Mouse (Mus musculus) limb, embryonic 11.5 days (tissue): Measurements from ENCODE around the gene Plpp1. TPM values are rescaled to one million over a fixed set of nuclear protein-coding genes. Genes with fewer than 3 reads are reported as not detected.

Experiments
- ATAC-seq: fragments of 200-750 bp; cut with Nextera tagmentation; 2 replicates; pipeline ENCODE4 v1.8.0; 2017; ENCODE audit warnings: low read depth; ENCODE audit not compliant: insufficient number of reproducible peaks, low FRiP score, low TSS enrichment
- DNase-seq: peaks from one replicate; pipeline ENCODE4 v3.0.0-alpha.2; 2015; ENCODE audit warnings: low spot score
- H3K27ac ChIP-seq: fragments of 300-500 bp; sonication (generic); replicated peaks from 2 replicates; pipeline ENCODE4 v1.5.1; 2014; ENCODE audit warnings: low read depth, mild to moderate bottlenecking, low read length
- H3K27me3 ChIP-seq: fragments of 300-500 bp; sonication (generic); 2 replicates; pipeline ENCODE4 v1.6.1; 2014; ENCODE audit warnings: mild to moderate bottlenecking, low read length, mixed read lengths; ENCODE audit not compliant: control insufficient read depth, insufficient read depth
- H3K36me3 ChIP-seq: fragments of 300-500 bp; sonication (generic); 2 replicates; pipeline ENCODE4 v1.6.1; 2014; ENCODE audit warnings: mild to moderate bottlenecking, low read length, moderate library complexity, mixed read lengths; ENCODE audit not compliant: control insufficient read depth, insufficient read depth
- H3K4me1 ChIP-seq: fragments of 300-500 bp; sonication (generic); 2 replicates; pipeline ENCODE4 v1.6.1; 2014; ENCODE audit warnings: low read length, mixed read lengths; ENCODE audit not compliant: control insufficient read depth, insufficient read depth
- H3K4me2 ChIP-seq: fragments of 300-500 bp; sonication (generic); 2 replicates; pipeline ENCODE4 v1.6.1; 2014; ENCODE audit warnings: low read depth, mild to moderate bottlenecking, moderate library complexity; ENCODE audit not compliant: severe bottlenecking
- H3K4me3 ChIP-seq: fragments of 300-500 bp; sonication (generic); 2 replicates; pipeline ENCODE4 v1.5.1; 2014; ENCODE audit warnings: low read depth, low read length
- H3K9ac ChIP-seq: fragments of 300-500 bp; sonication (generic); 2 replicates; pipeline ENCODE4 v1.6.1; 2014; ENCODE audit warnings: mild to moderate bottlenecking, low read length
- H3K9me3 ChIP-seq: fragments of 300-500 bp; sonication (generic); 2 replicates; pipeline ENCODE4 v1.6.1; 2016; ENCODE audit warnings: low read length; ENCODE audit not compliant: control insufficient read depth
- WGBS: fragments of 180-500 bp; shearing (Covaris S2); extraction: QIAGEN DNeasy Blood & Tissue Kit; methylation state at CpG from one replicate; pipeline ENCODE4 v1.1.7; 2014; 5-methylcytosine and 5-hydroxymethylcytosine counted together
- polyA plus RNA-seq: library from polyadenylated mRNA; unstranded; fragments of >200 nt; fragmentation: Nextera tagmentation; extraction: Ambion mirVana; gene quantifications from 2 replicates; pipeline ENCODE4 v1.2.1, GENCODE M21; 2014

Gene Plpp1
- polyA plus RNA-seq, 1 experiment from 2014 or later: 22.4 TPM

DNA sequence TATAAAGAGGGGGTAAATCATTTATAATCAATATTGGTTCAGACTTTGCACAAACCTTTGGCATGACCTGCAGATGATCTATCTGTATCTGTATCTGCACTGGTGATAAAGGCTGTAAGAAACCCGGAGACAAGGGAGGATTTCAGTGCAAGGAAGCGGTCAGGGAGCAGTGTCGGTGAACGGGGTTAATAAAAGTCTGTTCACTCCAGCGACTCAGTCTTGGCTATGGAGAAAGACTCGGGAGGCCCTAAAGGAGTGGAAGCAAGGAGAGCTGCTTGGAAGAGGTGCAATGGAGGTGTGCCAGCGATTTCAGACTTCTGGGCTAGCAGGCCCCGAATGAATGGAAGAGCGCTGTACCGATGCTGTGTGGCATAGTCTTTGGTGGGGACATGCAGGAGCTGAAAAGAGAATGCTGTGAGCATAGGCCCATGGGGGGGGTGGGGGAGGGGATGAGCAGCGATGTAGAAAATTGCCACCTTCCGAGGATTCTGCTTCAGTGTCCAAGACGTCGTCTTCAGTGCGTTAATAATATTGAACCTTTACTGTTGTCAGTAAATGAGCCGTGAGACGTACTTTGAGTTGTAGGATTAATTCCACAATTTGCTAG is 53.2 kb downstream of the Plpp1 start:
- H3K9me3 ChIP-seq: no peaks in the 10 kb centered on the region
- no peak overlapping the region for H3K4me2 ChIP-seq
- H3K36me3 ChIP-seq: no peaks in the 10 kb centered on the region; the same call in 1 of the 2 replicates
- no peak for ATAC-seq
- 85% methylated on average over 17 of the region's 17 CpGs for WGBS
- DNase-seq: no peak
- no peaks in the 10 kb centered on the region for H3K27me3 ChIP-seq
- H3K27ac ChIP-seq: no peak overlapping the region
- H3K4me3 ChIP-seq: no peak overlapping the region
- H3K9ac ChIP-seq: no peak overlapping the region
- no peaks in the 10 kb centered on the region for H3K4me1 ChIP-seq

GRCm38 (mm10) chr13:112854402-112854801 is 53.8 kb downstream of the Plpp1 start:
- no peaks in the 10 kb centered on the region for H3K27me3 ChIP-seq
- 81% methylated on average over 6 of the region's 6 CpGs for WGBS
- H3K9ac ChIP-seq: no peak overlapping the region
- H3K4me3 ChIP-seq: no peak overlapping the region
- DNase-seq: no peak
- ATAC-seq: no peak
- H3K36me3 ChIP-seq: no peaks in the 10 kb centered on the region; the same call in 1 of the 2 replicates
- no peak overlapping the region for H3K4me2 ChIP-seq
- no peak overlapping the region for H3K27ac ChIP-seq
- H3K4me1 ChIP-seq: no peaks in the 10 kb centered on the region
- no peaks in the 10 kb centered on the region for H3K9me3 ChIP-seq

DNA sequence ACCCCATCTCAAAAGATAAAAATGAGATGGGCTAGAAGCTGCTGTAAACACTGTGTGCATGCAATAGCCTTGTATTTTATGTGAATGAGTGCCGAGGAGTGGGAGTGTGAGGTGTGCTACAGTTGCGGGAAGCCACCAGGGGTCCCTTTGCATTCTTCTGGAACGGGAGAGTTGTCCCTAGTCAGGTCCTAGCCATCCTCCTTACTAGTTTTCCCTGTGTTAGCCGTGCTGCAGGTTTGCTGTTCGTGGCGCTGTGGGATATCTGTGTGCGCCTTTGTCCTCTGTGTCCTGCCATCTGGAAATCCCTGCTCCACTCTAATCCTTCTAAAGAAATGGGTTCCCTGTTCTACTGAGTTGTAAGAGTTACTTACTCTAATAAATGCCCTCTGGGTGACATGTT is 57.3 kb downstream of the Plpp1 start:
- Histone ChIP-seq H3K9me3 (no peaks in the 10 kb centered on the region), H3K36me3 (no peaks in the 10 kb centered on the region; the same call in 1 of the 2 replicates), H3K4me1 (no peaks in the 10 kb centered on the region), H3K27ac (no peak overlapping the region), H3K4me3 (no peak overlapping the region), H3K4me2 (no peak overlapping the region), H3K9ac (no peak overlapping the region), H3K27me3 (no peaks in the 10 kb centered on the region)
- DNase-seq (no peak), ATAC-seq (no peak)
- 90% methylated on average over 7 of the region's 7 CpGs for WGBS

DNA sequence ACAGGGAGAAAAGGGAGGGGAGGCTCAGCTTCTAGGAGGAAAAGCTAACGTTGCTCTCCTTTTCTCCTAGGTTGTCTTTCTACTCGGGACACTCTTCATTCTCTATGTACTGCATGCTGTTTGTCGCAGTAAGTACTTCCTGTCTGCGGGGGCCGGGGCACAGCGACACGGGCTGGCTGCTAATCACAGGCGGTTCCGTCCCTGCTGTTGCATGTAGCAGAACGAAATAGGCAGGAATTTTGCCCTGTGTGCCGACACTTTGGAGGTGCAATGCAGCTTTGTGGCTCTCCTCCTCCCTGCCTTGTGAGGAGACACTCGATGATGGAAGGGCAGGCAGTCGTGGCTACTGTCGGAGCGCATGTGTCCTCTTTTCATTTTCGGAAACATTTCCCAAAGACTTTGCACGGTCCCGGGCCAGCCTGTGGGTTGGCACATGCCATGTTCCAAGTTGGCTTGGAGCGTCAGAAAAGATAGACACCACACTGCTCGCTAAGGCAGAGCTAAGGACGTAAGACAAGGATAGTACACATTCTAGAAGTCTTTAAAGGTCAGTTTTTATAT is 59.1 kb downstream of the Plpp1 start:
- H3K9ac ChIP-seq: no peak overlapping the region
- H3K4me3 ChIP-seq: no peak overlapping the region
- no peaks in the 10 kb centered on the region for H3K9me3 ChIP-seq
- peaks cover 2% of the 10 kb centered on the region for H3K36me3 ChIP-seq
- no peak for DNase-seq
- no peaks in the 10 kb centered on the region for H3K4me1 ChIP-seq
- no peaks in the 10 kb centered on the region for H3K27me3 ChIP-seq
- no peak for ATAC-seq
- no peak overlapping the region for H3K4me2 ChIP-seq
- no peak overlapping the region for H3K27ac ChIP-seq
- 92% methylated on average over 21 of the region's 21 CpGs for WGBS

GRCm38 (mm10) chr13:112860370-112860769 is 59.8 kb downstream of the Plpp1 start:
- H3K27ac ChIP-seq: no peak overlapping the region
- H3K9ac ChIP-seq: no peak overlapping the region
- 88% methylated on average over 2 of the region's 2 CpGs for WGBS
- H3K9me3 ChIP-seq: no peaks in the 10 kb centered on the region
- no peak for ATAC-seq
- H3K36me3 ChIP-seq: peaks cover 2% of the 10 kb centered on the region
- H3K4me1 ChIP-seq: no peaks in the 10 kb centered on the region
- H3K4me2 ChIP-seq: no peak overlapping the region
- no peaks in the 10 kb centered on the region for H3K27me3 ChIP-seq
- no peak for DNase-seq
- no peak overlapping the region for H3K4me3 ChIP-seq

GRCm38 (mm10) chr13:112860911-112861310 is 60.3 kb downstream of the Plpp1 start:
- no peaks in the 10 kb centered on the region for H3K27me3 ChIP-seq
- ATAC-seq (no peak), DNase-seq (no peak)
- H3K4me2 ChIP-seq: no peak overlapping the region
- WGBS: 88% methylated on average over 9 of the region's 9 CpGs
- H3K36me3 ChIP-seq: peaks cover 2% of the 10 kb centered on the region
- H3K4me3 ChIP-seq: no peak overlapping the region
- H3K4me1 ChIP-seq: no peaks in the 10 kb centered on the region
- no peak overlapping the region for H3K9ac ChIP-seq
- H3K27ac ChIP-seq: no peak overlapping the region
- no peaks in the 10 kb centered on the region for H3K9me3 ChIP-seq

GRCm38 (mm10) chr13:112861825-112862306 is 61.3 kb downstream of the Plpp1 start:
- Histone ChIP-seq H3K9ac (no peak overlapping the region), H3K4me1 (no peaks in the 10 kb centered on the region), H3K27me3 (no peaks in the 10 kb centered on the region), H3K4me3 (no peak overlapping the region), H3K27ac (no peak overlapping the region), H3K9me3 (no peaks in the 10 kb centered on the region), H3K4me2 (no peak overlapping the region), H3K36me3 (peaks cover 6% of the 10 kb centered on the region)
- DNase-seq (no peak), ATAC-seq (no peak)
- 79% methylated on average over 5 of the region's 5 CpGs for WGBS

GRCm38 (mm10) chr13:112862342-112862741 is 61.8 kb downstream of the Plpp1 start:
- H3K36me3 ChIP-seq: peaks cover 6% of the 10 kb centered on the region

More at GRCm38 (mm10) chr13:112862342-112862741, 61.8 kb downstream of the Plpp1 start:
- H3K4me3 ChIP-seq: no peak overlapping the region
- no peaks in the 10 kb centered on the region for H3K4me1 ChIP-seq
- no peak for ATAC-seq
- no peak overlapping the region for H3K27ac ChIP-seq
- no peaks in the 10 kb centered on the region for H3K27me3 ChIP-seq
- no peak for DNase-seq
- WGBS: 92% methylated on average over 3 of the region's 3 CpGs
- no peak overlapping the region for H3K9ac ChIP-seq
- H3K9me3 ChIP-seq: no peaks in the 10 kb centered on the region
- no peak overlapping the region for H3K4me2 ChIP-seq
